22 mouse cellular contexts compared by ENCODE assay signal in the genomic region with DNA sequence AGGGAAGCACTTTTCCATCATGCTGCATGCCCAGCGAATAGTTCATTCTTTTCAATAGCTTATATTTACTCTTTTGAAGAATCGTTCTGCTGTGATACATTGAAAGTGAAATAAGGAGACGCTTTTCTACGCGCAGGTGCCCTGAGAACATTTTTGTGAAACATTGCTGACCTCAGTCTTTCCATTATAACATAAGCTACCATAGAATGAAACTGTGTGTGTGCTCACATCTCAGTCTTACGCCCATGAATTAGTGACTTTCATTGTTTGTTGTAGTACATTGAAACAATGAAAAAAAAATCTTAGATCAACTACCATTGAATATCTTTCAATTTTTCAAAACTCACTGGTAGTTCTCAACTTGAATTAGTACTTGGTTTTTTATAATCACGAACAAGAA.
A peak's percentile ranks its signal among the peaks of the same experiment; 100 is the strongest.
DNase-seq lines count a peak whose midpoint lies in the region; ATAC-seq and TF ChIP-seq lines count a peak whose summit lies in the region.
"Had no signal": no experiment of that assay in that cellular context is flagged by ENCODE, and none has a peak within 500 bp of the region (broad histone marks: within the 10 kb centered on the region; RNA-seq: fewer than 3 reads in every experiment).

No protein-coding gene starts in this region.

- TF ChIP-seq EP300 in CH12.LX (IDR thresholded peaks at IDR 0.05; ENCODE audit: low read length) (0 out of 2 replicates have a peak, but pooled peaks have one; percentile 48), MEL (IDR thresholded peaks at IDR 0.05; ENCODE audit: low read depth in 1 of 2, low read length in 2 of 2) (no peak)

- H3K4me1 ChIP-seq in CH12.LX (ENCODE audit: control insufficient read depth in 1 of 2, insufficient read depth in 2 of 2) (peaks cover 3 to 20% of the 10 kb centered on the region in 2 experiments), MEL (ENCODE audit: control insufficient read depth in 1 of 2, insufficient read depth in 2 of 2, low read length in 2 of 2) (peaks cover 37 to 39% of the 10 kb centered on the region in 2 experiments)
- no peaks in the 10 kb centered on the region for H3K4me1 ChIP-seq in forebrain, embryonic 16.5 days (replicated peaks; ENCODE audit: control insufficient read depth, insufficient read depth, low read length)

- H3K4me3 ChIP-seq in CH12.LX (replicated peaks in 1 of 3; ENCODE audit: low read depth in 2 of 3, low read length in 2 of 3, poor library complexity in 1 of 3) = no peak overlapping the region
- peak overlapping the region in 1 of 2 experiments; percentile 59; a peak in 1 of 4 replicates for H3K4me3 ChIP-seq in MEL (ENCODE audit: control insufficient read depth in 1 of 2, insufficient read depth in 1 of 2, low read depth in 2 of 2, low read length in 2 of 2)
- H3K4me3 ChIP-seq in forebrain, embryonic 16.5 days (replicated peaks; ENCODE audit: low read length) = no peak overlapping the region

- intact Hi-C loops in heart, postnatal 25 days (cut with DNase I) = no loop called here

- TF ChIP-seq RAD21 in CH12.LX (IDR thresholded peaks at IDR 0.05; ENCODE audit: low read depth, low read length) (no peak), MEL (IDR thresholded peaks at IDR 0.05; ENCODE audit: low read depth, low read length) (no peak)

- H3K36me3 ChIP-seq in CH12.LX (replicated peaks in 1 of 2; ENCODE audit: control insufficient read depth in 1 of 2, insufficient read depth in 1 of 2, low read length in 1 of 2) = no peaks in the 10 kb centered on the region
- peaks cover 0 to 46% of the 10 kb centered on the region in 2 experiments; a peak in 2 of 4 replicates for H3K36me3 ChIP-seq in MEL (ENCODE audit: control insufficient read depth in 1 of 2, insufficient read depth in 2 of 2, low read length in 2 of 2)
- no peaks in the 10 kb centered on the region for H3K36me3 ChIP-seq in forebrain, embryonic 16.5 days (ENCODE audit: control insufficient read depth, insufficient read depth)
- H3K36me3 ChIP-seq: G1E had no signal

- H3K9ac ChIP-seq in CH12.LX (ENCODE audit: insufficient read depth, low read depth) (no peak overlapping the region), MEL (ENCODE audit: control insufficient read depth, low read depth, low read length, poor library complexity, severe bottlenecking) (no peak overlapping the region)
- H3K9ac ChIP-seq in forebrain, embryonic 16.5 days (replicated peaks; ENCODE audit: low read depth, low read length) = no peak overlapping the region

- peak overlapping the region; percentile 21; the same call in 1 of the 2 replicates for H3K4me2 ChIP-seq in CH12.LX (ENCODE audit: insufficient read depth, low read depth, poor library complexity, severe bottlenecking)
- H3K4me2 ChIP-seq in forebrain, embryonic 16.5 days (ENCODE audit: low read length) = no peak overlapping the region

- H3K79me2 ChIP-seq in CH12.LX (replicated peaks; ENCODE audit: control insufficient read depth, extremely low read depth, insufficient read depth, poor library complexity, severe bottlenecking) = no peaks in the 10 kb centered on the region
- H3K79me2 ChIP-seq in MEL (ENCODE audit: control insufficient read depth, insufficient read depth, low read length, poor library complexity) = no peaks in the 10 kb centered on the region

- dilution Hi-C loops in CH12.LX (cut with MboI; ENCODE audit: extremely low pct_ligation_motif_present, extremely low pct_unique_long_range_greater_than_20kb, low sequenced_read_pairs) = no loop called here

- WGBS in forebrain, embryonic 16.5 days = 86% methylated on average over 7 of the region's 7 CpGs

- TF ChIP-seq CTCF in CH12.LX (conservative IDR thresholded peaks at IDR 0.05 in 1 of 2, IDR thresholded peaks at IDR 0.05 in 1 of 2; ENCODE audit: low read depth in 2 of 2, low read length in 2 of 2) (no peak), MEL (IDR thresholded peaks at IDR 0.05 in 2 of 3, conservative IDR thresholded peaks at IDR 0.05 in 1 of 3; ENCODE audit: control insufficient read depth in 1 of 3, insufficient read depth in 1 of 3, low read depth in 2 of 3, low read length in 3 of 3, poor library complexity in 1 of 3, severe bottlenecking in 1 of 3) (no peak)

- no peak for ATAC-seq in forebrain, embryonic 16.5 days
- ATAC-seq: activated CD4-positive, CD25-positive, alpha-beta regulatory T cell, adult 4 months; CD4-positive, CD25-positive, alpha-beta regulatory T cell, adult 4 months; Patski had no signal

- H3K27me3 ChIP-seq in CH12.LX (replicated peaks) (no peaks in the 10 kb centered on the region), MEL (ENCODE audit: control insufficient read depth in 1 of 2, insufficient read depth in 2 of 2, low read length in 2 of 2) (no peaks in the 10 kb centered on the region)
- H3K27me3 ChIP-seq in forebrain, embryonic 16.5 days (replicated peaks; ENCODE audit: control insufficient read depth, insufficient read depth, low read length) = no peaks in the 10 kb centered on the region
- H3K27me3 ChIP-seq: Patski had no signal

- H3K9me3 ChIP-seq in CH12.LX (replicated peaks; ENCODE audit: low read length) = no peaks in the 10 kb centered on the region
- H3K9me3 ChIP-seq in MEL (replicated peaks; ENCODE audit: insufficient read depth, low read length) = no peaks in the 10 kb centered on the region
- no peaks in the 10 kb centered on the region for H3K9me3 ChIP-seq in forebrain, embryonic 16.5 days (ENCODE audit: control insufficient read depth, low read length)
- H3K9me3 ChIP-seq: G1E had no signal

- TF ChIP-seq POLR2A in CH12.LX (IDR thresholded peaks at IDR 0.05; ENCODE audit: low read depth, low read length) = no peak
- no peak for TF ChIP-seq POLR2A in MEL (IDR thresholded peaks at IDR 0.05; ENCODE audit: control insufficient read depth in 1 of 2, insufficient read depth in 1 of 2, low read depth in 1 of 2, low read length in 2 of 2, poor library complexity in 1 of 2)

- no peak overlapping the region for H3K27ac ChIP-seq in CH12.LX (ENCODE audit: insufficient read depth, low read depth)
- no peak overlapping the region for H3K27ac ChIP-seq in MEL (ENCODE audit: control insufficient read depth, low read depth, low read length)
- no peak overlapping the region for H3K27ac ChIP-seq in forebrain, embryonic 16.5 days (ENCODE audit: low read length)

- in situ Hi-C loops in CH12.LX (cut with MboI; ENCODE audit: low pct_ligation_motif_present, low pct_unique_long_range_greater_than_20kb, low sequenced_read_pairs) = loop anchor here (10.0 kb wide), 1 partner anchor 58 kb away; no protein-coding TSS in a partner anchor

- peak; percentile 25 for DNase-seq in heart, adult 11 months
- no peak for DNase-seq in heart, postnatal 25 days (ENCODE audit: low spot score)
- DNase-seq in CH12.LX (ENCODE audit: extremely low read depth) = no peak
- DNase-seq in MEL (ENCODE audit: low read depth, low spot score) = no peak
- no peak for DNase-seq in frontal cortex, postnatal 14 days (ENCODE audit: low spot score in 2 of 2)
- DNase-seq: adrenal gland, adult 2 months; adrenal gland, adult 8-10 months; adrenal gland, postnatal 10 days; adrenal gland, postnatal 14 days; adrenal gland, postnatal 25 days; adrenal gland, postnatal 36 days; B cell, adult 2 months; cerebellum, adult 11 months; cerebellum, adult 11-12 months; cerebellum, adult 18-20 months; cerebellum, adult 2 months; cerebellum, adult 8-10 months had no signal

TF ChIP-seq in CH12.LX, 34 proteins besides CTCF, POLR2A, EP300 and RAD21 (continues in another document):
- no peak for TF ChIP-seq CHD2 (IDR thresholded peaks at IDR 0.05; ENCODE audit: low read length)
- TF ChIP-seq ELF1 (IDR thresholded peaks at IDR 0.05; ENCODE audit: low read depth, low read length) = no peak
- no peak for TF ChIP-seq ZKSCAN1 (IDR thresholded peaks at IDR 0.05; ENCODE audit: borderline replicate concordance, low read depth, low read length)
- TF ChIP-seq MAZ (IDR thresholded peaks at IDR 0.05; ENCODE audit: low read depth, low read length) = no peak
- TF ChIP-seq RCOR1 (conservative IDR thresholded peaks at IDR 0.05; ENCODE audit: low read depth, low read length) = no peak
- TF ChIP-seq GABPA (IDR thresholded peaks at IDR 0.05; ENCODE audit: insufficient replicate concordance, low read depth, low read length) = no peak
- TF ChIP-seq POLR2AphosphoS2 (IDR thresholded peaks at IDR 0.05; ENCODE audit: low read depth, low read length) = no peak
- no peak for TF ChIP-seq HCFC1 (IDR thresholded peaks at IDR 0.05; ENCODE audit: low read depth, low read length)
- TF ChIP-seq KAT2A (IDR thresholded peaks at IDR 0.05; ENCODE audit: insufficient replicate concordance, low read length) = no peak
- no peak for TF ChIP-seq E2F4 (IDR thresholded peaks at IDR 0.05; ENCODE audit: insufficient replicate concordance, low read depth, low read length)
- no peak for TF ChIP-seq MYC (IDR thresholded peaks at IDR 0.05; ENCODE audit: low read depth, low read length)
- no peak for TF ChIP-seq ZNF384 (IDR thresholded peaks at IDR 0.05; ENCODE audit: low read depth, low read length)
- TF ChIP-seq ETS1 (conservative IDR thresholded peaks at IDR 0.05; ENCODE audit: low read depth, low read length) = 0 out of 2 replicates have a peak, but pooled peaks have one; percentile 15
- TF ChIP-seq USF2 (conservative IDR thresholded peaks at IDR 0.05; ENCODE audit: low read depth, low read length) = no peak

TF ChIP-seq in MEL, 35 proteins besides CTCF, POLR2A, EP300 and RAD21:
- TF ChIP-seq ELF1 (IDR thresholded peaks at IDR 0.05; ENCODE audit: low read depth, low read length) (no peak), SIN3A (IDR thresholded peaks at IDR 0.05; ENCODE audit: low read length) (peak; percentile 25; the same call in 1 of the 2 replicates)
